Mouse (Mus musculus) left cerebral cortex, postnatal 14 days (tissue): ENCODE data around the gene Sdf4. TPM values are rescaled to one million over a fixed set of nuclear protein-coding genes. Genes with fewer than 3 reads are reported as not detected.
A peak's percentile ranks its signal among the peaks of the same experiment; 100 is the strongest.

Source experiments
- DNase-seq, 2 experiments: peaks; one replicate each; pipeline ENCODE4 v3.0.0; 2021 to 2022; ENCODE audit warnings: low spot score in 2 of 2, mixed read lengths in 1 of 2
- intact Hi-C: fragments of 180-260 bp; cut with DNase I; formaldehyde crosslinking; loops from one replicate; pipeline ENCODE4 v1.15.1; 2025
- microRNA-seq, 2 experiments: library from miRNA; unstranded; fragments of <30 nt; microRNA quantifications; one replicate each; pipeline ENCODE4 v1.2.0; 2022
- total RNA-seq, 2 experiments: library from RNA; stranded (reverse); gene quantifications; 2 replicates each; pipeline ENCODE4 v1.2.3; 2021

Sdf4 gene
- total RNA-seq, 2 experiments from 2014 or later: 150 to 157 TPM

DNA sequence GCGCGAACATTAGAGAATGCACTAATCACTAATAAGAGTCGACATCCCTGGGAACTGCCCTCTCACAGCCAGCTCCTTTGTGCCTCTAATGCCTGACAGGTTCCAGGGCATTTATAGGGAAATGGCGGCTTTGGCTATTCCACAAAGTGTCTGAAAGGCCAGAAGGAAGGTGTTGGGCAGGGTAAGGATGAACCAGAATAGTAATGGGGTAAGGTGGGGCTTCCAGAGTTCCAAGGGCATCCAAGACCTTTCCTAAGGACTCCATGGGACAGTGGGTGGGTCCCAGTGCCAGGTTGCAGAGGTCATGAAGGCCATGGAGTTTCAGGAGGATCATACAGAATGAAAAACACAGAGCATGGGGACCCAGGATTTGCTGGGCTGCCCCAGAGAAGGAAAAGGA is 41.6 kb downstream of the Sdf4 start:
- intact Hi-C loops: loop anchor here (5.0 kb wide), 1 partner anchor 73 kb away; the partner anchor contains the start of gene 9430015G10Rik

DNA sequence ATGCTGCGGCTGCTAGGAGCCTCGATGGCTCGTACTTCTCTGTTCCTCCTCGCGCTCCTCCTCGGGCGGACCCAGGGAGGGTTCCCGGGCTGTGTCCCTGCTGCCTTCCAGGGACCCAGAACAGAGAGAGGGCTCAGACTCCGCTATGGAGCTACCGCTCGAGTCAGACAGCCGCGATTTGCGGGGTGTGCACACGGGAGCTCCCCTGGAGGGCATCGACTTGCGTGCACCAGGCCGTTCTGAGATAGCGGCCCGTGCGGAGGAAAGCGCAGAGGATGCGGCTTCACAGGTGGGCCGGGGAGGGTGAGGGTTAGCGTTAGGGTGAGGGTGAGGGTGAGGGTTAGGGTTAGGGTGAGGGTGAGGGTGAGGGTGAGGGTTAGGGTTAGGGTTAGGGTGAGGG is 42.2 kb downstream of the Sdf4 start:
- intact Hi-C loops: loop anchor here (5.0 kb wide), 1 partner anchor 72 kb away; the partner anchor contains the start of gene 9430015G10Rik
- no peak for DNase-seq

More for the DNA sequence above, 41.6 kb downstream of the Sdf4 start:
- no peak for DNase-seq

DNA sequence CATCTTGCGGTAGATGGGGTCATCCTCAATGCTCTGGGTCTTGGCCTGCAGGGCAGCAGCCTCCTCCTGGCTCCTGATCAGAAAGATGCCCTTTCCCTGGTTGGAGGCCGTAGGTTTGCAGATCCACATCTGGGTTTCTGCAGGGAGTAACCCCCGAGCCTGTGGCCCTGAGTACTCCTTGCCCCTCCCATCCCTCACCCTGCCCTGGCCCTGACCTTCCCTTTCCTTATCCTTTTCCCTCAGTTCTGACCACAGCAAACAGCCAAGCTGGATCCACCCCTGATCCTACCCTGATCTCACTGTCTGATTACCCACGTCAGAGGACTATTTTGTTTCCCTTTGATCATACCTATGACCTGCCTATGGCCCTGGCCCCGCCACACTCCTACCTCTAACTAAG is 52.1 kb downstream of the Sdf4 start:
- intact Hi-C loops: no loop called here
- no peak for DNase-seq

DNA sequence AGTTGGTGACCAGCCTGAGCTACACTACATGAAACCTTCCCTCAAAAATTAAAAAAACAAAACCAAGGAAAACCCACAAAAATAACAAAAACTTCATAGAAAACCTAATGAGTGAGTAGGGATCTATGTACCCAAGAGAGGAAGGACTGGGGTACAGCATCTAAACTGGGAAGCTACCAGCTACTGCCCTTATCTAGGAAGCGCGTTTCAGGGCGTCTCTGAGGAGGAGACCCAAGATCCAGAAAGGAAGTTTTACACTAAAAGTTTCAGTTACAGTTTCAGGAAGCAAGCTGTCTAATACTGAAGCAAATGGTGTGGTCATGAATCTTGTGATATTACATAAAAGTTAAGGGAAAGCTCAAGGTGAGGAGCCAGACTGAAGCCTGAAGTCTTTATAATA is 57.1 kb downstream of the Sdf4 start:
- DNase-seq: no peak
- intact Hi-C loops: no loop called here

DNA sequence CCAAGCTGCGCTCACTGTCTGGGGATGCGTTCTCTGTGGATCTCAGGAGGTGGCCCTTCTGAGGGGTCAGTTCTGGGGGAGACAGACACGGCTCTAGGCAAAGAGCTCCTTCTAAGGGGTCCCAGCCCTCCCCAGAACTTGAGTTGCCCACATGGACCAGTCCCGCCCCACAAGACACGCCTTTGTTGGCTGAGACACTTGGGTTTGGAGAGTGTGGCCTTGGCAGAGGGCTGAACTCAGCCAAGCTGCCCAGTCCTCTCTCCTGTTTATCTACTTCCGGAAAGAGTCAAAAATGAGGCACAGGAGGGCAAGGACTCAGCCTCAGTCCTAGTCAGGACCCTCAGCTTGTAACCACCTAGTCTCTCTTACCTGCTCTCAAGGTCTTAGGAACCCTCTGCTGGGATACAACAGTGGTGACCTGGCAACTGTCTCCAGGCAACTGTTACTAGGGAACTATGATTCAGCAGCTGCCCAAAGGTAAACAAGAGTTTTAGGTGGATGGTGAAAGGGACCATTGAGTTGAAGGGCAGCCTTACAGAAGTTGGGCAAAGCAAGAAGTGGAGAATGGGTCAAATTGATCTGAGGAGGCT is 57.8 kb downstream of the Sdf4 start:
- intact Hi-C loops: no loop called here

DNA sequence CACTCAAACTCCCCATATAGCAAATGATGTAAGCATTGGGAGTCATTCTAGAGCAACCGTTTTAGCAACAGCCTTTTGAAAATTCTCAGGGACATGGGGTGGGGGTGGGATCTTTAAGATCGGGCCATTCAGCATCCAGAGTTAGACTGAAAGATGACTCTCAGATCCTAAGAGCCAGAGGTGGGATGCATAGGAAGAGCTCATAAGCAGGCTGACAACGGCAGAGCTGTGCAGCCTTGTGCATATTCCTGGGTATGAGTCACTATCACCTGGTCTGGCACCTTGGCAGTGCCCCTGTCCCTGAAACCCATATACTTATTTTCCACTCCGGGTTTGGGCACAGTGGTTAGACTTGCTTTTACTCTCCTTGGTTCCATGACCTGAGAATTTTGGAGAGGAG is 60.4 kb downstream of the Sdf4 start:
- intact Hi-C loops: no loop called here
- peak in 1 of 2 experiments; percentile 17 for DNase-seq

More for the DNA sequence above, 57.8 kb downstream of the Sdf4 start:
- no peak for DNase-seq

DNA sequence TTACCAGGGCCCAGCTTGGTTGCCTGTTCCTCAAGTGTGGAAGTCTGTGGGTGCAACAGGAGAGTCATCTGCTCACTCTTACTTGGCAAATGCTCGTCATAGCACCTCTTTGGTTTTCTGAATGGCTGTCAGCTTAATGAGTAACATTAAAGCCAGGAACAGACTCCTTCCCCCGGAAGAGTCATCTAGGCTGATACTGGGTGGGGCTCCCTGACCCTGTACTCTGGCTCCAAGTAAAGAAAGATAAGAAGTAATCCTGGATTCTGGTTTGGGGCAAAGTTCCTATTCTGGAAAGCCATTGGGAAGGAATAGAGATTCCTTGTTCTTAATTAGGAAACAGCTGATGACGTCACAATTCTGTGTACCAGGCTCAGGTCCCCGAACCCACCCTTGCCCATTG is 61.5 kb downstream of the Sdf4 start:
- intact Hi-C loops: no loop called here

DNA sequence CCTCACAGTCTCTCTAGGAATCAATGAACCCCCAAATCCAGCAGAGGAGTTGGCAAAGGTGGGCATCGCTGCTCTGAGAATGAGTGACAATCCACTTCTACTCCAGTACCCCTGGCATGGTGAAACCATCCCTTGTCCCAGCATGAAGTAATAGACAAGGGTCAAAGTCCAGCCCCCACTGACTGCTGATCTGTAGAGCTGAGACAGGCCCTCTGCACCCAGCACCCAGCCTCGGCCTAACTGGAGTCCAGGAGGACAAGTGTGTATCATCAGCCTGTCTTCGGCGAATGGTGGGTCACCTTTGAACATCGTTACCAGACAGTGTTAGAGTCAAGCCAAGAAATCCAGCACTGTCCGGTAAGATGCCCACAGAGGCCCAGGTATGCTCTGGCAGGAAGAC is 61.9 kb downstream of the Sdf4 start:
- intact Hi-C loops: no loop called here
- no peak for DNase-seq

More for the DNA sequence above, 61.5 kb downstream of the Sdf4 start:
- DNase-seq: no peak

DNA sequence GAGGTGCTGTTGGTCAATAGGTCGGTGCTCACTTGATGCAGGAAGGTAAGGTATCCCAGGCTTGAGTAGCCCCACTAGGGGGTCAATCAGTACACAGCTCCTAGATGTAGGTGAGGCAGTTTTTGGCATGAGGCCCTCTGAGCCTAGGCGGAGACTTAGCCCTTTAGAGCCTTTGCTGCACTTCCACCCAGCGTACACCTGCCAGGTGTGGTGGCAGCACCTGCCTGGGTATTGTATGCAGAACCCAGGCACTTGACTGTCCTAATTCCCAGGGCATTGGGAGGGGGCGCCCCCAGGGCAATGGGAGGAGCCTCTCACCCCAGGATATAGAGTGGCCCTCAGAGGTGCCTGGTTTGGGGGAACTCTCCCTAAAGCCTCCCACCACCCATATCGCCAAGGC is 62.5 kb downstream of the Sdf4 start:
- DNase-seq: no peak
- intact Hi-C loops: no loop called here

DNA sequence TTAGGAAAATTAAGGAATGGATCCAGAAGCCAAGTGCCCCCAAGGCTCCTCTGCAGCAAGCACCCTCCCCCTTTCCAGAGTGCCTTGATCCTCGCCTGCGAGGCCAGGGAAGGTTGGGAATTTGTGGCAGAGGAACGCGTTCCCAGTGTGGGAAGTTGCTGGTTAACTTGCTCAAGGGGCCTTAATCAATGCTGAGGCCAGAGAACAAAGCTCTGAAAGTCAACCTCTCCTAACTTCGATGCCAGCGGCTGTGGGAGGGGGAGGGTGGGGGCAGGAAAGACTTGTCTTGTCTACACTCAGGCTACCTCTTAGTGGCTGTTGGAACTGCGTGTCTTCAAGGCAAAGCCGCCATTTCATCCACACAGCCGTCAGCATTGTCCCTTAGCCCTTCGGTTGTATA is 65.0 kb downstream of the Sdf4 start:
- DNase-seq: no peak
- intact Hi-C loops: no loop called here

DNA sequence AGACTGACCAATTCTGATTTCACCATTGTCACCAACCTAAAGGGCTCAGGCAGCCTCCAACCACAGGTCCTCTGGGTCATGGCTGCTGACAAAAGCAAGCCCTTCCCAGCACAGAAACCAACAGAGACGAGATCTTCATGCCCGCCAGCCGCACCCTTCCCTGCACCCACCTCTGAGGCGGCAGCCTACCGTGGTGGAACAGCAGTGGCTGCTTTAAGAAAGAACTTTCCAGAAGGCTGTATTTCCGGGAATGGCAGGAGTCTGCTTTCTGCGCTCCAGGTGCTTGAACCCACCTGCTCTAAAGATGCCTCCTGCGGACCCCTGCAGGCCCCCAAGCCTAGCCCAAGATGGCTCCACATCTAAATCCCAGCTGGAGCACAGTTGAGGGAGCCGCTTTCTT is 66.2 kb downstream of the Sdf4 start:
- no peak for DNase-seq
- intact Hi-C loops: no loop called here

DNA sequence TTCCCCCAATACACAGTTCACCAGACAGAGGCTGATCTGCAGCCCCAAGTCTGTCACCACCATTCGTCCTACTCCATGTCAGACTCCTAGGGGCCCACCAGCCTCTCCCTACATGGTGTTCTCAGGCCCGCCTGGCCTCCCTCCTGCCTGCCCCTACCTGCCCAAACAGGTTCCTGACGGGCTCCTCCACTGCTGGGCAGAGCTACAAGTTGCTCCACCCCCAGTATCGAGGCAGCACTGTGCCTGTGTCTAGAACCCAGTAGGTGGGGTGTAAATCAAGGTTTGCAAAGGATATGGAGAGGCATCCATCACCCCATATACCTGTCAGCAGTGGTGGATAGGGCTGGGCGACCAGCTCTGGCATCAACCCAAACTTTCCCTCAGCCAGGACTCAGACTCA is 66.6 kb downstream of the Sdf4 start, which contains the start of gene Ttll10:
Ttll10 (minus strand) TSS at position 154 of the 400 bp plus-strand sequence.
- no peak for DNase-seq
- intact Hi-C loops: no loop called here

DNA sequence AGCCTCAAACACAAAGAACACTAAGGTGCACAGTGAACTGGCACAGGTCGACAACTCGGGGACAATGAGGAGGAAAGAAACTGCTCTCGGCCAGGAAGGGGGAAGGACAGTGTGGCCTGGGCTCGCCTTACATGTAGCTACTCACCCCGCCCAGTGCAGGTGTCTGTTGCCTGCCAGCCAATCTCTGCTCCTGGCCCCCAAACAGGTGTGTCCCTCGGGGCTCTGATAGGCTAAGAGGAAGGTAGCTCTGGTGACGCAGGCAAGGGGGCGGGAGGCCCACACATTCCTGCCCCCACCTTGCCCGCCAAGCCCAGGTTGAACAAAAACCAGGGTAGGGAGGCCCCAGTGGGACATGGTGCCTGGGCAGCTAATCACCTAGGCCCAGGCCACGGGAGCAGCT is 67.0 kb downstream of the Sdf4 start:
- intact Hi-C loops: no loop called here
- DNase-seq: no peak

Small RNAs within 50 kb of the gene (microRNA-seq; reads per million reads assigned to microRNA genes)
- gene Mir200a: 3.4 to 6.4 reads per million in 2 experiments
- 6.1 to 69.7 reads per million in 2 experiments for gene Mir200b
- gene Mir429: 21.9 to 82.1 reads per million in 2 experiments

Other genes starting within 250 kb of the Sdf4 start
- gene Atad3a, start 231.8 kb upstream of the Sdf4 start, total RNA-seq: 10 to 100 TPM; 52.3 to 53.2 TPM
- gene Vwa1, start 218.2 kb upstream of the Sdf4 start, total RNA-seq: 10 to 100 TPM; 16.3 to 17.0 TPM
- 10 to 100 TPM in 1 of 2 experiments, 1 to 10 TPM in 1; 8.7 to 11.6 TPM for gene Tmem88b, start 207.0 kb upstream of the Sdf4 start, total RNA-seq
- under 1 TPM in 1 of 2 experiments, not detected in 1; 0.31 TPM for gene Ankrd65, start 202.4 kb upstream of the Sdf4 start, total RNA-seq
- 100 to 1,000 TPM; 104 to 112 TPM for gene Mrpl20, start 190.0 kb upstream of the Sdf4 start, total RNA-seq
- 10 to 100 TPM; 69.5 to 73.5 TPM for gene Ccnl2, start 180.4 kb upstream of the Sdf4 start, total RNA-seq
- gene Aurkaip1, start 161.6 kb upstream of the Sdf4 start, total RNA-seq: 10 to 100 TPM; 83.3 to 84.1 TPM
- gene Mxra8, start 153.2 kb upstream of the Sdf4 start, total RNA-seq: 10 to 100 TPM in 1 of 2 experiments, 1 to 10 TPM in 1; 9.0 to 14.0 TPM
- 10 to 100 TPM; 81.5 to 81.6 TPM for gene Dvl1, start 145.5 kb upstream of the Sdf4 start, total RNA-seq
- gene Tas1r3, start 129.5 kb upstream of the Sdf4 start, total RNA-seq: under 1 TPM; 0.20 to 0.27 TPM
- 10 to 100 TPM; 28.8 to 29.7 TPM for gene Cptp, start 123.4 kb upstream of the Sdf4 start, total RNA-seq
- gene Ints11, start 123.3 kb upstream of the Sdf4 start, total RNA-seq: 10 to 100 TPM; 34.4 to 38.4 TPM
- gene Pusl1, start 101.1 kb upstream of the Sdf4 start, total RNA-seq: 10 to 100 TPM; 65.3 to 66.9 TPM
- 100 to 1,000 TPM; 139 TPM for gene Acap3, start 101.0 kb upstream of the Sdf4 start, total RNA-seq
- gene Ube2j2, start 49.0 kb upstream of the Sdf4 start, total RNA-seq: 10 to 100 TPM; 69.8 to 79.0 TPM
- 10 to 100 TPM; 13.5 to 15.1 TPM for gene C1qtnf12, start 30.6 kb upstream of the Sdf4 start, total RNA-seq
- 10 to 100 TPM in 1 of 2 experiments, 1 to 10 TPM in 1; 9.6 to 10.6 TPM for gene B3galt6, start 223 bp upstream of the Sdf4 start, total RNA-seq
- gene Tnfrsf4, start 21.0 kb downstream of the Sdf4 start, total RNA-seq: 1 to 10 TPM in 1 of 2 experiments, under 1 TPM in 1; 0.66 to 1.2 TPM
- under 1 TPM in 1 of 2 experiments, not detected in 1; 0.32 TPM for gene Tnfrsf18, start 33.3 kb downstream of the Sdf4 start, total RNA-seq
- gene Ttll10, start 66.5 kb downstream of the Sdf4 start, total RNA-seq: not detected
- gene 9430015G10Rik, start 117.1 kb downstream of the Sdf4 start, total RNA-seq: 10 to 100 TPM; 28.0 to 28.1 TPM
- under 1 TPM; 0.31 to 0.66 TPM for gene Rnf223, start 137.6 kb downstream of the Sdf4 start, total RNA-seq
- gene Agrn, start 204.6 kb downstream of the Sdf4 start, total RNA-seq: 100 to 1,000 TPM; 184 to 198 TPM
- under 1 TPM in 1 of 2 experiments, not detected in 1; 0.66 TPM for gene Isg15, start 207.9 kb downstream of the Sdf4 start, total RNA-seq
- 1 to 10 TPM; 4.0 to 5.0 TPM for gene AW011738, start 210.4 kb downstream of the Sdf4 start, total RNA-seq
- under 1 TPM; 0.20 to 0.66 TPM for gene Perm1, start 223.0 kb downstream of the Sdf4 start, total RNA-seq
- 10 to 100 TPM; 34.8 to 36.3 TPM for gene Plekhn1, start 242.0 kb downstream of the Sdf4 start, total RNA-seq
- gene Noc2l, start 243.1 kb downstream of the Sdf4 start, total RNA-seq: 10 to 100 TPM; 60.3 to 61.4 TPM